Mouse (Mus musculus) cerebellum, adult (tissue): Measurements from ENCODE around the gene Alkbh6.

Experiments used
- ATAC-seq: cut with Nextera tagmentation; 2 replicates; pipeline ENCODE4 v1.9.2; 2017; ENCODE audit warnings: mild to moderate bottlenecking, moderate library complexity, mixed read lengths; ENCODE audit not compliant: insufficient number of reproducible peaks, low FRiP score, low TSS enrichment

The Alkbh6 gene

DNA sequence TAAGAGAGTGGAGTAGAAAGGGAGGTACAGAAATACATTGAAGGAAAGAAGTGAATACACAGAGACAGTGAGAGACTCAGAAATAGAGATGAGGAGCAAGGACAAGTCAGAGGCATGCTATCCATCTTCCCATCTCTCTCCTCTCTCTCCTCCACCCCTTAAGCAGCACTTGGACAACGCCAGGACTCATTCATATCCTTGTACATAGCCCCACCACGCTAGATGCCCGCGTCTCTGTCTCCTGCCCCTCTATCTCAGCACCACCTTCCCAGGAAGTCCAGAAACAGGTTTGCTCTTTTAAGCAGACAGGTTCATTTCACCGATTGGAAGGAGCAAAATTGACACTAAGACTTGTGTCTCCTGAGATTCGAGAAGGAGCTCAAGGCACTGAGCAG is 54.8 kb downstream of the Alkbh6 start:
- no peak for ATAC-seq
